Mouse (Mus musculus): ENCODE measurements at regions not wholly inside any gene's neighbourhood (a gene's known extent, or its start where the extent isn't known, plus 50 kb on each side); places are given as distances from the start of the nearest gene placed in this dataset.
"Not testable (repeated sequence)": the region's sequence is repeated elsewhere in the genome, so short reads cannot be mapped to it uniquely, and the experiment has no call there.

GRCm38 (mm10) chrX:103250961-103251360 lies 64.5 kb upstream of the Nap1l2 start:
- no peak for DNase-seq
- intact Hi-C loops (cut with DNase I) = no loop called here

GRCm38 (mm10) chrX:103251478-103251877 lies 65.0 kb upstream of the Nap1l2 start:
- DNase-seq; intact Hi-C loops (cut with DNase I): not testable (repeated sequence)

GRCm38 (mm10) chrX:103252056-103252850 lies 65.8 kb upstream of the Nap1l2 start:
- DNase-seq; intact Hi-C loops (cut with DNase I): not testable (repeated sequence)

GRCm38 (mm10) chrX:103252881-103253280 lies 66.4 kb upstream of the Nap1l2 start:
- intact Hi-C loops (cut with DNase I) = no loop called here
- DNase-seq = no peak

- no peak for DNase-seq
- intact Hi-C loops (cut with DNase I) = loop anchor here (5.0 kb wide), 1 partner anchor 117 kb away; no protein-coding TSS in a partner anchor
These were observed 66.3 kb upstream of the Cdx4 start for GRCm38 (mm10) chrX:103254867-103255266.

- intact Hi-C loops (cut with DNase I) = loop anchor here (5.0 kb wide), 2 partner anchors 112 to 182 kb away; no protein-coding TSS in a partner anchor
- no peak for DNase-seq
These were observed 61.3 kb upstream of the Cdx4 start for GRCm38 (mm10) chrX:103259882-103260281.

Data from left cerebral cortex, postnatal 4 days (tissue).